Mouse (Mus musculus) brain, adult 10 weeks (tissue): ENCODE measurements around the gene Tram1l1. TPM values are rescaled to one million over a fixed set of nuclear protein-coding genes. Genes with fewer than 3 reads are reported as not detected.

Source experiments
- polyA plus RNA-seq: library from polyadenylated mRNA; stranded (reverse); fragments of 350-450 nt; fragmentation: Illumina TruSeq; extraction: RNeasy Lipid Tissue Mini Kit (QIAGEN cat#74804); gene quantifications from one replicate; pipeline ENCODE4 v1.2.3, GENCODE M21; 2015; ENCODE audit warnings: low read depth, low replicate concordance

Gene Tram1l1
- polyA plus RNA-seq: 21.5 TPM

GRCm38 (mm10) chr3:124320821-124321576, at the start of gene Tram1l1:
TSS of gene Tram1l1 (plus strand) at chr3:124320855.

Other genes with a start within 250 kb of the Tram1l1 start
- gene 1700006A11Rik, start 105.2 kb downstream of the Tram1l1 start, polyA plus RNA-seq: not detected